Mouse (Mus musculus): ENCODE measurements around the gene Shld2. TPM values are rescaled to one million over a fixed set of nuclear protein-coding genes. Genes with fewer than 3 reads are reported as not detected.

The Shld2 gene
- polyA plus RNA-seq, 1 experiment from 2014 or later: 9.8 TPM

DNA sequence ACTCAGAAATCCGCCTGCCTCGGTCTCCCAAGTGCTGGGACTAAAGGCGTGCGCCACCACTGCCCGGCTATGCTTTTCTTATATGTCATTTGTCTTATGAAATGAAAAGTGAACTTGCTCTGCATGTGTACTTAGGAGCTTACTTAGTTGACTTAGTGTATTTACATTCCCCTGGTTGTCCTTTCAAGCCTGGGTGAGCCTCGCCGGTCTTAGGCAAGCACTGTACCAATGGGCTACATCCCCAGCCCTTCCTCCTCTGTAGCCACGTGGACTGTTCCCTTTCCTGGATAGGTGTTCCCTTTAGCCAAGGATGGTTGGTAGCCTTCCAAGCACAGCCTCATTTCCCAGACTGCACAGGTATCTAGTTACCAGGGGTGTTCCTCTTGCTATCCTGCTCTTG, 38.7 kb upstream of the Shld2 start:
- peaks cover 5% of the 10 kb centered on the region; the same call in 1 of the 2 replicates for H3K36me3 ChIP-seq (ENCODE audit: control insufficient read depth, insufficient read depth, low read length)
- peak; percentile 62; the same call in 1 of the 2 replicates for ATAC-seq (ENCODE audit: low read depth)
- DNase-seq (ENCODE audit: low spot score): peak; percentile 36
- H3K4me3 ChIP-seq (ENCODE audit: low read depth, low read length): no peak overlapping the region
- no peaks in the 10 kb centered on the region for H3K27me3 ChIP-seq (replicated peaks; ENCODE audit: control insufficient read depth, insufficient read depth, low read length)
- no peak overlapping the region for H3K27ac ChIP-seq (replicated peaks; ENCODE audit: low read depth, low read length)
- H3K4me1 ChIP-seq (ENCODE audit: control insufficient read depth, insufficient read depth, low read length): no peaks in the 10 kb centered on the region
- H3K9ac ChIP-seq (ENCODE audit: low read depth, low read length): no peak overlapping the region
- H3K4me2 ChIP-seq (ENCODE audit: low read depth, low read length): no peak overlapping the region
- H3K9me3 ChIP-seq (ENCODE audit: control insufficient read depth, low read length): no peaks in the 10 kb centered on the region
- WGBS: 77% methylated on average over 8 of the region's 8 CpGs

- no peaks in the 10 kb centered on the region for H3K4me1 ChIP-seq (ENCODE audit: control insufficient read depth, insufficient read depth, low read length)
- no peak overlapping the region for H3K27ac ChIP-seq (replicated peaks; ENCODE audit: low read depth, low read length)
- H3K4me3 ChIP-seq (ENCODE audit: low read depth, low read length): no peak overlapping the region
- H3K27me3 ChIP-seq (replicated peaks; ENCODE audit: control insufficient read depth, insufficient read depth, low read length): no peaks in the 10 kb centered on the region
- ATAC-seq (ENCODE audit: low read depth) (no peak), DNase-seq (ENCODE audit: low spot score) (no peak)
- H3K9me3 ChIP-seq (ENCODE audit: control insufficient read depth, low read length): no peaks in the 10 kb centered on the region
- no peak overlapping the region for H3K9ac ChIP-seq (ENCODE audit: low read depth, low read length)
- peaks cover 9% of the 10 kb centered on the region for H3K36me3 ChIP-seq (ENCODE audit: control insufficient read depth, insufficient read depth, low read length)
- WGBS: 74% methylated on average over 7 of the region's 7 CpGs
- no peak overlapping the region for H3K4me2 ChIP-seq (ENCODE audit: low read depth, low read length)
Observed at GRCm38 (mm10) chr14:34348301-34348700, 38.0 kb upstream of the Shld2 start.

- 95% methylated on average over 5 of the region's 5 CpGs for WGBS
- DNase-seq (ENCODE audit: low spot score): no peak
- H3K27ac ChIP-seq (replicated peaks; ENCODE audit: low read depth, low read length): no peak overlapping the region
Observed at GRCm38 (mm10) chr14:34347084-34347483, 36.8 kb upstream of the Shld2 start.

DNA sequence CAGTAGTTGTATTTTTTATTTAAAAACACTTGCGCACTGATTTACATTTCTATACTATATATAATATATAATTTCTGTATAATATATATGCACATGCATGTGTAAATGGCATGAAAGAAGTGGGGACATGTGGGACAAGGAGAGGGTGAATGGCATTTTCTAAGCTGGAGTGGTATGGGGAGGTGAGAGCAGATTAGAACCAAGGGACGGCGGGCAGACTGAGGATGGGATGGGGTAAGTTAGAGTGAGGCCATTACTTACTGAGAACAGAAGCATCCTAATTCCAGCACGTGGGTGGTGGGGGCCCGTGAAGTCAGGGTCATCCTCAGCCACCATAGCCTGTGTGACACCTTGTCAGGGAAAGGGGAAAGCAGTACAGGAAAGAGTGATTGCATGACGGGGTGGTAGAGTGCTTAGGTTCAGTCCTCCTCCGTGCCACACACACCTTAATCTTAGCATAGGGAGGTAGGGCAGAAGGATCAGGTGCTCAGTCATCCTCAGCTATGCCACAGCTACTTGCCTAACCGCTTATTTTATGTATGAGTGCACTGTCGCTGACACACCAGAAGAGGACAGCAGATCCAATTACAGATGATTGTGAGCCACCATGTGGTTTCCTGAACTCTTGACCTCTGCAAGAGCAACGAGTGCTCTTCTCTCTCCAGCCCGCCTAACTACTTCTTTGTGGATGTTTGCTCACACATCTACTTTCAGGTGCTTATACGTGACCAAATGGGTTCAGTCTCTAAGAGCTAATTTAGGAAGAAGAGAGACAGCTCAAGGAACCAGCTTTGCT, 35.7 kb upstream of the Shld2 start:
- ATAC-seq (ENCODE audit: low read depth) (peak; percentile 9; the same call in 1 of the 2 replicates), DNase-seq (ENCODE audit: low spot score) (peak; percentile 33)
- H3K4me1 ChIP-seq (ENCODE audit: control insufficient read depth, insufficient read depth, low read length): no peaks in the 10 kb centered on the region
- peaks cover 31% of the 10 kb centered on the region for H3K36me3 ChIP-seq (ENCODE audit: control insufficient read depth, insufficient read depth, low read length)
- H3K4me2 ChIP-seq (ENCODE audit: low read depth, low read length): no peak overlapping the region
- 53% methylated on average over 12 of the region's 12 CpGs for WGBS
- H3K27ac ChIP-seq (replicated peaks; ENCODE audit: low read depth, low read length): no peak overlapping the region
- H3K27me3 ChIP-seq (replicated peaks; ENCODE audit: control insufficient read depth, insufficient read depth, low read length): no peaks in the 10 kb centered on the region
- no peak overlapping the region for H3K9ac ChIP-seq (ENCODE audit: low read depth, low read length)
- no peaks in the 10 kb centered on the region for H3K9me3 ChIP-seq (ENCODE audit: control insufficient read depth, low read length)
- no peak overlapping the region for H3K4me3 ChIP-seq (ENCODE audit: low read depth, low read length)

More at GRCm38 (mm10) chr14:34347084-34347483, 36.8 kb upstream of the Shld2 start:
- no peaks in the 10 kb centered on the region for H3K4me1 ChIP-seq (ENCODE audit: control insufficient read depth, insufficient read depth, low read length)
- no peak overlapping the region for H3K9ac ChIP-seq (ENCODE audit: low read depth, low read length)
- H3K9me3 ChIP-seq (ENCODE audit: control insufficient read depth, low read length): no peaks in the 10 kb centered on the region
- ATAC-seq (ENCODE audit: low read depth): no peak
- H3K4me2 ChIP-seq (ENCODE audit: low read depth, low read length): no peak overlapping the region
- H3K27me3 ChIP-seq (replicated peaks; ENCODE audit: control insufficient read depth, insufficient read depth, low read length): no peaks in the 10 kb centered on the region
- no peak overlapping the region for H3K4me3 ChIP-seq (ENCODE audit: low read depth, low read length)
- H3K36me3 ChIP-seq (ENCODE audit: control insufficient read depth, insufficient read depth, low read length): peaks cover 22% of the 10 kb centered on the region

DNA sequence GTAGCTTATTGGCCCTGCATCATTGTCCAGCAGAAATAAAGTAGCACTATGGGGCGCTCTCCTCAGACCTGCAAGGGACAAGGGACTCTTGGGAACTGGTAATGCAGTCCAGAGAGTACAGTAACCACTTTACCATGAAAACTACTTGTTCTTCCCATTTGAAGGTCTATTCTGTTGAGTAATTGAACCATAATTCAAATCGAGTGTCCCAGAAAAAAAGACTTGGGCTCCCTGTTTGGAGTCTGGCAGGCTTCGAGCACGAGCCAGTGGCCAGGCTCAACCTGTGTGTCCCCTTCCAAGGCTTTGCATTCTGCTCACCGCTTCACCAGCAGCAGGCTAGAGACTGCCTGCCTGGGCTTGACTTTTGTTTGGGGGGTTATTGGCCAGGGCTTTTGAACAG, 34.1 kb upstream of the Shld2 start:
- no peak for ATAC-seq (ENCODE audit: low read depth)
- no peak overlapping the region for H3K27ac ChIP-seq (replicated peaks; ENCODE audit: low read depth, low read length)
- H3K4me1 ChIP-seq (ENCODE audit: control insufficient read depth, insufficient read depth, low read length): no peaks in the 10 kb centered on the region
- no peak overlapping the region for H3K9ac ChIP-seq (ENCODE audit: low read depth, low read length)
- 82% methylated on average over 5 of the region's 5 CpGs for WGBS
- H3K4me3 ChIP-seq (ENCODE audit: low read depth, low read length): no peak overlapping the region
- no peaks in the 10 kb centered on the region for H3K27me3 ChIP-seq (replicated peaks; ENCODE audit: control insufficient read depth, insufficient read depth, low read length)
- no peaks in the 10 kb centered on the region for H3K9me3 ChIP-seq (ENCODE audit: control insufficient read depth, low read length)
- no peak overlapping the region for H3K4me2 ChIP-seq (ENCODE audit: low read depth, low read length)
- H3K36me3 ChIP-seq (ENCODE audit: control insufficient read depth, insufficient read depth, low read length): peaks cover 43% of the 10 kb centered on the region
- no peak for DNase-seq (ENCODE audit: low spot score)

DNA sequence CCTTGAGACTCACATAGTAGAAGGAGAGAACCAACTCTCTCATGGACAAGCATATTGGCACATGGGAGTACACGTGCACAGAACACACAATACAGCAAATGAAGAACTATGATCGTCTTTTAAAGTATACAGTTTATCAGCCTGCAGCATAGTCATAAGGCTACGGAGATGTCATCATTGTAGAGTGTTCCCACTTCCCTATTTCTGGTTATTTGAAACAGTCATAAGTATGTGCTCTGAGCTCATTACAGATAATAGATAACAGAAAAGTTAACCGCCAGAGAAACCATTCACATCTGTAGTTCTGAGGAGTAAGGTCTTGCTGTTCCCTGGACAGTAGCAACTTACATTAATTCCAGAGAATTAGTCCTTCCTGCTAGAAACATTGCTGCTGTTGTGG, 32.8 kb upstream of the Shld2 start:
- ATAC-seq (ENCODE audit: low read depth): no peak

GRCm38 (mm10) chr14:34341993-34342392, 31.7 kb upstream of the Shld2 start:
- H3K9me3 ChIP-seq (ENCODE audit: control insufficient read depth, low read length): no peaks in the 10 kb centered on the region
- DNase-seq (ENCODE audit: low spot score): no peak
- H3K4me2 ChIP-seq (ENCODE audit: low read depth, low read length): no peak overlapping the region
- H3K4me1 ChIP-seq (ENCODE audit: control insufficient read depth, insufficient read depth, low read length): no peaks in the 10 kb centered on the region
- H3K27me3 ChIP-seq (replicated peaks; ENCODE audit: control insufficient read depth, insufficient read depth, low read length): no peaks in the 10 kb centered on the region
- no peak overlapping the region for H3K9ac ChIP-seq (ENCODE audit: low read depth, low read length)
- peaks cover 64% of the 10 kb centered on the region for H3K36me3 ChIP-seq (ENCODE audit: control insufficient read depth, insufficient read depth, low read length)
- H3K27ac ChIP-seq (replicated peaks; ENCODE audit: low read depth, low read length): no peak overlapping the region
- ATAC-seq (ENCODE audit: low read depth): no peak
- 75% methylated on average over 4 of the region's 4 CpGs for WGBS
- H3K4me3 ChIP-seq (ENCODE audit: low read depth, low read length): no peak overlapping the region

More for the DNA sequence above, 32.8 kb upstream of the Shld2 start:
- H3K4me1 ChIP-seq (ENCODE audit: control insufficient read depth, insufficient read depth, low read length): no peaks in the 10 kb centered on the region
- H3K9ac ChIP-seq (ENCODE audit: low read depth, low read length): no peak overlapping the region
- no peaks in the 10 kb centered on the region for H3K9me3 ChIP-seq (ENCODE audit: control insufficient read depth, low read length)
- no peak overlapping the region for H3K4me3 ChIP-seq (ENCODE audit: low read depth, low read length)
- H3K27ac ChIP-seq (replicated peaks; ENCODE audit: low read depth, low read length): no peak overlapping the region
- no peak overlapping the region for H3K4me2 ChIP-seq (ENCODE audit: low read depth, low read length)
- DNase-seq (ENCODE audit: low spot score): no peak
- no peaks in the 10 kb centered on the region for H3K27me3 ChIP-seq (replicated peaks; ENCODE audit: control insufficient read depth, insufficient read depth, low read length)
- WGBS: 87% methylated on average over 4 of the region's 4 CpGs
- H3K36me3 ChIP-seq (ENCODE audit: control insufficient read depth, insufficient read depth, low read length): peaks cover 53% of the 10 kb centered on the region

DNA sequence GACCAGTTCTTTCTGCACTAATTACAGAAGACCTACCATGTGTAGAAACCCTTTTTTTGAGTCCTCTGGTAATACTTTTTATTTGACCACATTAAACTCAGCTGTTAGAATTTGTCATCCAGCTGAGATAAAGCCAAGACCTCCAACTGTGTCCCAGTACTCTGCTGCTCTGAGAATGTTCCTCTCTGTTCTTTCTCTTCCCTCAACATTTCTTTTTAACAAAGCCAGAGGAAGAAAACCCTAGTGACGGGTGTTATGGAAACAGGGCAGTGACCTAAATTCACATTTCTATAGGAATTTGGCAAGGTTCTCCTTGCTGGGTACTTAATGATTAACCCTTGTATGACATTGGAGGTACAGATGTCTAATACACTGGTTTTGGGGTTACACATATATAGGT, 29.2 kb upstream of the Shld2 start:
- Histone ChIP-seq H3K4me3 (ENCODE audit: low read depth, low read length) (no peak overlapping the region), H3K4me2 (ENCODE audit: low read depth, low read length) (no peak overlapping the region), H3K4me1 (ENCODE audit: control insufficient read depth, insufficient read depth, low read length) (no peaks in the 10 kb centered on the region), H3K27ac (replicated peaks; ENCODE audit: low read depth, low read length) (no peak overlapping the region), H3K9ac (ENCODE audit: low read depth, low read length) (no peak overlapping the region), H3K9me3 (ENCODE audit: control insufficient read depth, low read length) (no peaks in the 10 kb centered on the region), H3K27me3 (replicated peaks; ENCODE audit: control insufficient read depth, insufficient read depth, low read length) (no peaks in the 10 kb centered on the region), H3K36me3 (ENCODE audit: control insufficient read depth, insufficient read depth, low read length) (peaks cover 87% of the 10 kb centered on the region)
- 50% methylated on average over 1 of the region's 1 CpGs for WGBS
- no peak for DNase-seq (ENCODE audit: low spot score)
- no peak for ATAC-seq (ENCODE audit: low read depth)

DNA sequence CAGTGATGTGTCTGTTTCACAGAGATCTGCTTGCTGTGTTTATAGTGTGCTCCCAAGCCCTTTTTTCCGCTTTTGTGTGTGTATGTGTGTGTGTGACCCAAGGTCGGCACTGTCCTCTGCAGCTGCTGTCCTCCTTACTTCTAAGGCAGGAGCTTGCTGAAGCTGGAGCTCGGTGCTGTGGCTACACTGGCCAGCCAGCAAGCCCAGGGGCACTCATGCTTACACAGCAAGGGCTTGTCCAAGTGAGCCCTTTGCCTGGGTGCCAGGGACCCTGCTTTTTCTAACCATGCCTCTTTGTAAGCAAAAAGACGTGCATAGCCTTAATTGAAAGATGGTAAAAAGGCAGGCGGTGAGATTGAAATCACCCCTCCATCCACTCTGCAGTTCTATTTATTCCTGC, 22.2 kb upstream of the Shld2 start:
- no peak overlapping the region for H3K27ac ChIP-seq (replicated peaks; ENCODE audit: low read depth, low read length)
- H3K9ac ChIP-seq (ENCODE audit: low read depth, low read length): no peak overlapping the region
- peaks cover 92% of the 10 kb centered on the region for H3K36me3 ChIP-seq (ENCODE audit: control insufficient read depth, insufficient read depth, low read length)
- H3K4me2 ChIP-seq (ENCODE audit: low read depth, low read length): no peak overlapping the region
- DNase-seq (ENCODE audit: low spot score) (no peak), ATAC-seq (ENCODE audit: low read depth) (no peak)
- H3K4me3 ChIP-seq (ENCODE audit: low read depth, low read length): no peak overlapping the region
- no peaks in the 10 kb centered on the region for H3K9me3 ChIP-seq (ENCODE audit: control insufficient read depth, low read length)
- no peaks in the 10 kb centered on the region for H3K27me3 ChIP-seq (replicated peaks; ENCODE audit: control insufficient read depth, insufficient read depth, low read length)
- no peaks in the 10 kb centered on the region for H3K4me1 ChIP-seq (ENCODE audit: control insufficient read depth, insufficient read depth, low read length)
- 92% methylated on average over 5 of the region's 5 CpGs for WGBS

Measured in embryonic facial prominence, embryonic 14.5 days (tissue).